Mouse (Mus musculus) hindbrain, embryonic 14.5 days (tissue): Measurements from ENCODE around the gene Gm6034. TPM values are rescaled to one million over a fixed set of nuclear protein-coding genes. Genes with fewer than 3 reads are reported as not detected.
"Not testable (repeated sequence)": the region's sequence is repeated elsewhere in the genome, so short reads cannot be mapped to it uniquely, and the experiment has no call there.

ENCODE experiments used
- ATAC-seq: fragments of 200-750 bp; cut with Nextera tagmentation; 2 replicates; pipeline ENCODE4 v1.8.0; 2017; ENCODE audit warnings: moderate number of reproducible peaks, mild to moderate bottlenecking, moderate TSS enrichment, moderate library complexity; ENCODE audit not compliant: low FRiP score
- DNase-seq: peaks from one replicate; pipeline ENCODE4 v3.0.0-alpha.2; 2015; ENCODE audit warnings: low spot score
- H3K27ac ChIP-seq: fragments of 300-500 bp; sonication (generic); 2 replicates; pipeline ENCODE4 v1.5.1; 2014; ENCODE audit warnings: mild to moderate bottlenecking, moderate library complexity
- H3K27me3 ChIP-seq: fragments of 300-500 bp; sonication (generic); 2 replicates; pipeline ENCODE4 v1.6.1; 2014; ENCODE audit warnings: mild to moderate bottlenecking, low read length, mixed read lengths; ENCODE audit not compliant: control insufficient read depth, insufficient read depth
- H3K36me3 ChIP-seq: fragments of 300-500 bp; sonication (generic); replicated peaks from 2 replicates; pipeline ENCODE4 v1.6.1; 2014; ENCODE audit not compliant: control insufficient read depth, insufficient read depth
- H3K4me1 ChIP-seq: fragments of 300-500 bp; sonication (generic); replicated peaks from 2 replicates; pipeline ENCODE4 v1.6.1; 2014; ENCODE audit warnings: antibody characterized with exemption, low read length, mixed read lengths; ENCODE audit not compliant: control insufficient read depth, insufficient read depth
- H3K4me2 ChIP-seq: fragments of 300-500 bp; sonication (generic); replicated peaks from 2 replicates; pipeline ENCODE4 v1.6.1; 2014; ENCODE audit warnings: mild to moderate bottlenecking, moderate library complexity
- H3K4me3 ChIP-seq: fragments of 300-500 bp; sonication (generic); replicated peaks from 2 replicates; pipeline ENCODE4 v1.5.1; 2014; ENCODE audit warnings: mild to moderate bottlenecking, low read length
- H3K9ac ChIP-seq: fragments of 300-500 bp; sonication (generic); 2 replicates; pipeline ENCODE4 v1.6.1; 2014
- H3K9me3 ChIP-seq: fragments of 300-500 bp; sonication (generic); 2 replicates; pipeline ENCODE4 v1.6.1; 2016; ENCODE audit warnings: low read length; ENCODE audit not compliant: control insufficient read depth
- WGBS: fragments of 180-500 bp; shearing (Covaris S2); extraction: QIAGEN DNeasy Blood & Tissue Kit; methylation state at CpG from one replicate; pipeline ENCODE4 v1.1.7; 2014; 5-methylcytosine and 5-hydroxymethylcytosine counted together
- polyA plus RNA-seq: library from polyadenylated mRNA; unstranded; fragments of >200 nt; fragmentation: Nextera tagmentation; extraction: Ambion mirVana; gene quantifications from 2 replicates; pipeline ENCODE4 v1.2.1, GENCODE M21; 2014

Gene Gm6034
- polyA plus RNA-seq, 1 experiment from 2014 or later: not detected

- Histone ChIP-seq H3K4me2 (no peak overlapping the region), H3K4me3 (no peak overlapping the region), H3K9me3 (no peaks in the 10 kb centered on the region), H3K4me1 (no peaks in the 10 kb centered on the region), H3K9ac (no peak overlapping the region), H3K36me3 (no peaks in the 10 kb centered on the region), H3K27ac (no peak overlapping the region), H3K27me3 (no peaks in the 10 kb centered on the region)
- DNase-seq: no peak
- WGBS: 96% methylated on average over 1 of the region's 1 CpGs
- ATAC-seq: no peak
These were observed 21.5 kb upstream of the Gm6034 start for GRCm38 (mm10) chr17:36021309-36021708.

GRCm38 (mm10) chr17:36022098-36022497, 20.7 kb upstream of the Gm6034 start:
- 96% methylated on average over 9 of the region's 9 CpGs for WGBS
- Histone ChIP-seq H3K4me2 (no peak overlapping the region), H3K36me3 (no peaks in the 10 kb centered on the region), H3K27ac (no peak overlapping the region), H3K4me3 (no peak overlapping the region), H3K27me3 (no peaks in the 10 kb centered on the region), H3K4me1 (no peaks in the 10 kb centered on the region), H3K9me3 (no peaks in the 10 kb centered on the region), H3K9ac (no peak overlapping the region)
- ATAC-seq: no peak
- DNase-seq: no peak

GRCm38 (mm10) chr17:36022922-36023321, 19.8 kb upstream of the Gm6034 start:
- no peaks in the 10 kb centered on the region for H3K4me1 ChIP-seq
- 95% methylated on average over 6 of the region's 6 CpGs for WGBS
- no peak for ATAC-seq
- no peak overlapping the region for H3K4me2 ChIP-seq
- no peak overlapping the region for H3K4me3 ChIP-seq
- no peaks in the 10 kb centered on the region for H3K27me3 ChIP-seq
- H3K9ac ChIP-seq: no peak overlapping the region
- DNase-seq: no peak
- no peaks in the 10 kb centered on the region for H3K36me3 ChIP-seq
- no peaks in the 10 kb centered on the region for H3K9me3 ChIP-seq
- H3K27ac ChIP-seq: no peak overlapping the region

- no peak for DNase-seq
- WGBS: 66% methylated on average over 9 of the region's 9 CpGs
- H3K9me3 ChIP-seq: no peaks in the 10 kb centered on the region
- H3K36me3 ChIP-seq: no peaks in the 10 kb centered on the region
- no peak overlapping the region for H3K9ac ChIP-seq
- no peak overlapping the region for H3K4me3 ChIP-seq
- no peak overlapping the region for H3K4me2 ChIP-seq
- H3K27ac ChIP-seq: no peak overlapping the region
- no peaks in the 10 kb centered on the region for H3K4me1 ChIP-seq
- no peaks in the 10 kb centered on the region for H3K27me3 ChIP-seq
- no peak for ATAC-seq
These were observed 18.8 kb upstream of the Gm6034 start for GRCm38 (mm10) chr17:36023710-36024654.

- 53% methylated on average over 5 of the region's 5 CpGs for WGBS
- ATAC-seq: no peak
- H3K27ac ChIP-seq: no peak overlapping the region
These were observed 17.6 kb upstream of the Gm6034 start for GRCm38 (mm10) chr17:36025197-36025596.

GRCm38 (mm10) chr17:36025901-36026300, 16.9 kb upstream of the Gm6034 start:
- ATAC-seq (no peak), DNase-seq (no peak)
- H3K4me2 ChIP-seq: no peak overlapping the region
- H3K4me1 ChIP-seq: no peaks in the 10 kb centered on the region
- no peak overlapping the region for H3K27ac ChIP-seq
- WGBS: 52% methylated on average over 4 of the region's 4 CpGs
- H3K4me3 ChIP-seq: no peak overlapping the region
- H3K36me3 ChIP-seq: no peaks in the 10 kb centered on the region
- H3K27me3 ChIP-seq: no peaks in the 10 kb centered on the region
- H3K9ac ChIP-seq: no peak overlapping the region
- H3K9me3 ChIP-seq: no peaks in the 10 kb centered on the region

More at GRCm38 (mm10) chr17:36025197-36025596, 17.6 kb upstream of the Gm6034 start:
- no peak overlapping the region for H3K4me2 ChIP-seq
- H3K9ac ChIP-seq: no peak overlapping the region
- no peak for DNase-seq
- no peaks in the 10 kb centered on the region for H3K27me3 ChIP-seq
- no peak overlapping the region for H3K4me3 ChIP-seq
- no peaks in the 10 kb centered on the region for H3K9me3 ChIP-seq
- H3K4me1 ChIP-seq: no peaks in the 10 kb centered on the region
- H3K36me3 ChIP-seq: no peaks in the 10 kb centered on the region

- Histone ChIP-seq H3K9me3 (no peaks in the 10 kb centered on the region), H3K4me1 (peaks cover 9% of the 10 kb centered on the region; the same call in 1 of the 2 replicates), H3K27me3 (peaks cover 5% of the 10 kb centered on the region; the same call in 1 of the 2 replicates), H3K9ac (no peak overlapping the region), H3K27ac (no peak overlapping the region), H3K4me3 (no peak overlapping the region), H3K36me3 (no peaks in the 10 kb centered on the region), H3K4me2 (no peak overlapping the region)
- WGBS: 97% methylated on average over 4 of the region's 4 CpGs
- DNase-seq (no peak), ATAC-seq (no peak)
These were observed 15.1 kb upstream of the Gm6034 start for GRCm38 (mm10) chr17:36027663-36028062.

GRCm38 (mm10) chr17:36028879-36029619, 13.7 kb upstream of the Gm6034 start:
- DNase-seq (no peak), ATAC-seq (no peak)
- peaks cover 9% of the 10 kb centered on the region; the same call in 1 of the 2 replicates for H3K4me1 ChIP-seq
- H3K9me3 ChIP-seq: no peaks in the 10 kb centered on the region
- no peak overlapping the region for H3K4me2 ChIP-seq
- H3K36me3 ChIP-seq: no peaks in the 10 kb centered on the region
- 73% methylated on average over 7 of the region's 7 CpGs for WGBS
- no peak overlapping the region for H3K9ac ChIP-seq
- no peak overlapping the region for H3K27ac ChIP-seq
- peaks cover 6% of the 10 kb centered on the region; the same call in 1 of the 2 replicates for H3K27me3 ChIP-seq
- H3K4me3 ChIP-seq: no peak overlapping the region

GRCm38 (mm10) chr17:36030046-36030702, 12.6 kb upstream of the Gm6034 start:
- not testable (repeated sequence) for H3K4me1 ChIP-seq, H3K9me3 ChIP-seq, ATAC-seq

More at GRCm38 (mm10) chr17:36030046-36030702, 12.6 kb upstream of the Gm6034 start:
- not testable (repeated sequence) for H3K36me3 ChIP-seq, H3K4me2 ChIP-seq, H3K4me3 ChIP-seq, H3K27ac ChIP-seq, DNase-seq, H3K27me3 ChIP-seq, H3K9ac ChIP-seq
- WGBS: 71% methylated on average over 2 of the region's 4 CpGs
